Mouse (Mus musculus): ENCODE data around the gene Nfat5.

Nfat5 gene

GRCm38 (mm10) chr8:107292928-107293601, at the start of gene Nfat5:
Gene Nfat5, plus strand, starts transcription at chr8:107293470.
- DNase-seq (ENCODE audit: low spot score in 2 of 2): peak; percentile 89 to 98

GRCm38 (mm10) chr8:107244218-107244617, 49.1 kb upstream of the Nfat5 start:
- DNase-seq (ENCODE audit: low spot score in 2 of 2): no peak

- DNase-seq (ENCODE audit: low spot score in 2 of 2): no peak
These were observed 44.8 kb upstream of the Nfat5 start for GRCm38 (mm10) chr8:107248456-107248855.

GRCm38 (mm10) chr8:107251481-107252104, 41.7 kb upstream of the Nfat5 start:
- DNase-seq (ENCODE audit: low spot score in 2 of 2): no peak

GRCm38 (mm10) chr8:107253121-107253520, 40.1 kb upstream of the Nfat5 start:
- DNase-seq (ENCODE audit: low spot score in 2 of 2): peak in 1 of 2 experiments; percentile 11

GRCm38 (mm10) chr8:107254403-107254802, 38.9 kb upstream of the Nfat5 start:
- no peak for DNase-seq (ENCODE audit: low spot score in 2 of 2)

- no peak for DNase-seq (ENCODE audit: low spot score in 2 of 2)
These were observed 38.3 kb upstream of the Nfat5 start for GRCm38 (mm10) chr8:107254951-107255457.

GRCm38 (mm10) chr8:107257223-107257622, 36.0 kb upstream of the Nfat5 start:
- no peak for DNase-seq (ENCODE audit: low spot score in 2 of 2)

GRCm38 (mm10) chr8:107260120-107260519, 33.1 kb upstream of the Nfat5 start:
- DNase-seq (ENCODE audit: low spot score in 2 of 2): no peak

- DNase-seq (ENCODE audit: low spot score in 2 of 2): no peak
These were observed 32.1 kb upstream of the Nfat5 start for GRCm38 (mm10) chr8:107261172-107261571.

GRCm38 (mm10) chr8:107262046-107262705, 31.1 kb upstream of the Nfat5 start:
- no peak for DNase-seq (ENCODE audit: low spot score in 2 of 2)

GRCm38 (mm10) chr8:107265811-107266210, 27.5 kb upstream of the Nfat5 start:
- DNase-seq (ENCODE audit: low spot score in 2 of 2): no peak

- no peak for DNase-seq (ENCODE audit: low spot score in 2 of 2)
These were observed 24.8 kb upstream of the Nfat5 start for GRCm38 (mm10) chr8:107268501-107268900.

GRCm38 (mm10) chr8:107269191-107269590, 24.1 kb upstream of the Nfat5 start:
- DNase-seq (ENCODE audit: low spot score in 2 of 2): no peak

- DNase-seq (ENCODE audit: low spot score in 2 of 2): no peak
These were observed 23.6 kb upstream of the Nfat5 start for GRCm38 (mm10) chr8:107269617-107270139.

- no peak for DNase-seq (ENCODE audit: low spot score in 2 of 2)
These were observed 23.0 kb upstream of the Nfat5 start for GRCm38 (mm10) chr8:107270287-107270686.

- DNase-seq (ENCODE audit: low spot score in 2 of 2): no peak
These were observed 22.5 kb upstream of the Nfat5 start for GRCm38 (mm10) chr8:107270751-107271150.

- no peak for DNase-seq (ENCODE audit: low spot score in 2 of 2)
These were observed 15.9 kb upstream of the Nfat5 start for GRCm38 (mm10) chr8:107277323-107277883.

- no peak for DNase-seq (ENCODE audit: low spot score in 2 of 2)
These were observed 14.7 kb upstream of the Nfat5 start for GRCm38 (mm10) chr8:107278571-107278970.

GRCm38 (mm10) chr8:107286686-107287085, 6.6 kb upstream of the Nfat5 start:
- DNase-seq (ENCODE audit: low spot score in 2 of 2): no peak

GRCm38 (mm10) chr8:107287522-107287921, 5.7 kb upstream of the Nfat5 start:
- no peak for DNase-seq (ENCODE audit: low spot score in 2 of 2)

- DNase-seq (ENCODE audit: low spot score in 2 of 2): no peak
These were observed 2.1 kb upstream of the Nfat5 start for GRCm38 (mm10) chr8:107291171-107291601.
